Mouse (Mus musculus): ENCODE data around the gene Hsdl2. TPM values are rescaled to one million over a fixed set of nuclear protein-coding genes. Genes with fewer than 3 reads are reported as not detected.

Hsdl2 gene
- polyA plus RNA-seq, 1 experiment from 2014 or later, result 22.2 TPM

DNA sequence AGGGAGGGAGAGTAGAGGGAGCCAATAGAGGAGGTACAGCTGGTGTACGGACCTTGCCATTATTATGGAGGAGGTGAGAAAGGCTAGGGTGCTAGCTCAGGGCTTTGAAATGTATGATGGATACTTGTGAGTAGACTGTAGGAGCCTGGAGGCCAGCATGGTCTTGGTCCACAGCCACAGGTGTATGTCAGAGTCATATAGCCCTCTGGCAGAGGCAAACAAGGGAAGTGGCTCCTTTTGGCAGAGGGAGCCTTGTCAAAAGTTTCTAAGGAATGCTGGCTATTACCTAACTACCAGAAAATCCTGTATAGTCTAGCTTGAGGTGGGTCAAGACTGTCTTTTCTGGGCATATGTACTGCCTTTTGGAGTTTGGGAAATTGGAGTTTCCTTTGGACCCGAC lies 59.4 kb downstream of the Hsdl2 start:
- H3K4me3 ChIP-seq, result no peak overlapping the region
- no peaks in the 10 kb centered on the region for H3K27me3 ChIP-seq
- H3K9me3 ChIP-seq, result no peaks in the 10 kb centered on the region
- H3K4me1 ChIP-seq, result peaks cover 23% of the 10 kb centered on the region
- H3K4me2 ChIP-seq (replicated peaks), result no peak overlapping the region
- H3K9ac ChIP-seq (replicated peaks), result no peak overlapping the region
- no peaks in the 10 kb centered on the region for H3K36me3 ChIP-seq
- H3K27ac ChIP-seq (replicated peaks), result no peak overlapping the region
- WGBS, result 92% methylated on average over 2 of the region's 2 CpGs
- ATAC-seq (replicated peaks), result no peak

- H3K4me1 ChIP-seq, result peaks cover 20% of the 10 kb centered on the region
- H3K4me2 ChIP-seq (replicated peaks), result no peak overlapping the region
- no peaks in the 10 kb centered on the region for H3K9me3 ChIP-seq
- no peak for ATAC-seq (replicated peaks)
- no peak overlapping the region for H3K9ac ChIP-seq (replicated peaks)
- H3K4me3 ChIP-seq, result no peak overlapping the region
- no peaks in the 10 kb centered on the region for H3K27me3 ChIP-seq
- H3K27ac ChIP-seq (replicated peaks), result no peak overlapping the region
- no peaks in the 10 kb centered on the region for H3K36me3 ChIP-seq
- 79% methylated on average over 3 of the region's 3 CpGs for WGBS
These were observed 60.7 kb downstream of the Hsdl2 start for GRCm38 (mm10) chr4:59642039-59642438.

DNA sequence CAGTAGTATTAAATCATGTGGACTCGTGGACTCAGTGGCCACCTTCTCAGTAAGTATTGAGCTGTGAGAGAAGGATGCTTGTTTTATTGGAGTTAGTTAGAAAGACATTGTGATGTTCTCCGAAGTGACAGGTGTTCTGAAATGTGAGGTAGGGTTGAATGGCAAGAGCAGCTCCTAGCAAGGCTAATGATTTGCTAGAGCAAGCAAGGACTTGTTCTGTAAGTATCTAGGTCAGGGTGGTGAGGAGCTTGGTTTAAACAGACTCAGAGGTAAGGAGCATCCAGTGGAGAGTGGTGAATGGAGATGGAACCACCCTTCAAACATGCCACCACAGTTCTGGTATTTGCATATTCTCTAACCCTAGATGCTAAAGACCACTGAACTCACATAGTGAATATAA lies 61.3 kb downstream of the Hsdl2 start:
- Histone ChIP-seq H3K36me3 (no peaks in the 10 kb centered on the region), H3K4me1 (peaks cover 20% of the 10 kb centered on the region), H3K4me2 (replicated peaks) (no peak overlapping the region), H3K9ac (replicated peaks) (no peak overlapping the region), H3K9me3 (no peaks in the 10 kb centered on the region), H3K4me3 (no peak overlapping the region), H3K27me3 (no peaks in the 10 kb centered on the region), H3K27ac (replicated peaks) (no peak overlapping the region)
- 89% methylated on average over 2 of the region's 2 CpGs for WGBS
- ATAC-seq (replicated peaks), result no peak

DNA sequence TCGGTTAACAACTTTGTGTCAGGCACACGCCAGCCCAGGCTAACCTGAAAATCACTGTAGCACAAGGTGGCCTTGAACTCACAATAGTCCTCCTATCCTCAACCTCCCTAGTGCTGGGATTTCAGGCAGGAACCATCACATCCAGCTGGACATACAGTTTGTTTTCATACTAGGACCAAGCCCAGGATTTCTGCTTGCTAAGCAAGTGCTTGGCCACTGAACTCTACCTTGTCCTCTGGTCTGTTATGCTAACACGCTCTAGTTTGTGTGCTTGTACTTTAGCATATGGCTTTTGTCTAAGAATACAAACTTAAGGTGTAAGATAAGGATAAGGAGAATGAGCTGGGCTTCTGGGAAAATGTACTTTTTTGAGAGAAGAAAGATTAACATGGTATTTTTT lies 63.1 kb downstream of the Hsdl2 start:
- Histone ChIP-seq H3K27me3 (no peaks in the 10 kb centered on the region), H3K36me3 (no peaks in the 10 kb centered on the region), H3K4me3 (no peak overlapping the region), H3K4me2 (replicated peaks) (no peak overlapping the region), H3K9me3 (no peaks in the 10 kb centered on the region), H3K27ac (replicated peaks) (0 out of 2 replicates have a peak overlapping the region, but pooled peaks have one; percentile 3), H3K9ac (replicated peaks) (no peak overlapping the region), H3K4me1 (peaks cover 17% of the 10 kb centered on the region)
- ATAC-seq (replicated peaks), result no peak
- 77% methylated on average over 3 of the region's 3 CpGs for WGBS

GRCm38 (mm10) chr4:59644992-59645391 lies 63.6 kb downstream of the Hsdl2 start:
- H3K4me2 ChIP-seq (replicated peaks), result no peak overlapping the region
- WGBS, result 28% methylated on average over 4 of the region's 4 CpGs
- 0 out of 2 replicates have a peak overlapping the region, but pooled peaks have one; percentile 27 for H3K27ac ChIP-seq (replicated peaks)
- no peaks in the 10 kb centered on the region for H3K9me3 ChIP-seq
- H3K4me3 ChIP-seq, result no peak overlapping the region
- H3K27me3 ChIP-seq, result no peaks in the 10 kb centered on the region
- H3K36me3 ChIP-seq, result no peaks in the 10 kb centered on the region
- H3K4me1 ChIP-seq, result peaks cover 17% of the 10 kb centered on the region
- peak; percentile 63; the same call in 1 of the 2 replicates for ATAC-seq (replicated peaks)
- H3K9ac ChIP-seq (replicated peaks), result no peak overlapping the region

DNA sequence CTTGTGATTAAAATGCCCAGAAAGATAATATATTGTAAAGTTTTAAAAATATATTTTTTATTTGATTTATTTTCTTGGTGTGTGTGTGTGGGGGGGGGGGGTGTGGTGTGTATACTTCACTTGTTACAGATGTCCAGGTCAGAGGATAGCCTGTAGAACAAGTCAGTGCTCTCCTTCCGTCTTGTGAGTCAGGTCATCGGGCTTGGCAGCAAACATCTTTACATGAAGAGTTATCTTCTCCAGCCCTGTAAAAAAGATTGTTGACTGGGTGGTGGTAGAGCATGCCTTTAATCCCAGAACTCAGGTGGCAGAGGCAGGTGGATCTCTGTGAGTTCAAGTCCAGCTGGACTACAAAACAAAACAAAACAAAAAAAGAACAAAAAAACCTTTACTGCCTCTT lies 64.2 kb downstream of the Hsdl2 start:
- Histone ChIP-seq H3K4me3 (no peak overlapping the region), H3K36me3 (no peaks in the 10 kb centered on the region), H3K9me3 (no peaks in the 10 kb centered on the region), H3K4me1 (peaks cover 17% of the 10 kb centered on the region), H3K27ac (replicated peaks) (no peak overlapping the region), H3K4me2 (replicated peaks) (no peak overlapping the region), H3K27me3 (no peaks in the 10 kb centered on the region), H3K9ac (replicated peaks) (no peak overlapping the region)
- no peak for ATAC-seq (replicated peaks)
- WGBS, result 97% methylated on average over 2 of the region's 2 CpGs

DNA sequence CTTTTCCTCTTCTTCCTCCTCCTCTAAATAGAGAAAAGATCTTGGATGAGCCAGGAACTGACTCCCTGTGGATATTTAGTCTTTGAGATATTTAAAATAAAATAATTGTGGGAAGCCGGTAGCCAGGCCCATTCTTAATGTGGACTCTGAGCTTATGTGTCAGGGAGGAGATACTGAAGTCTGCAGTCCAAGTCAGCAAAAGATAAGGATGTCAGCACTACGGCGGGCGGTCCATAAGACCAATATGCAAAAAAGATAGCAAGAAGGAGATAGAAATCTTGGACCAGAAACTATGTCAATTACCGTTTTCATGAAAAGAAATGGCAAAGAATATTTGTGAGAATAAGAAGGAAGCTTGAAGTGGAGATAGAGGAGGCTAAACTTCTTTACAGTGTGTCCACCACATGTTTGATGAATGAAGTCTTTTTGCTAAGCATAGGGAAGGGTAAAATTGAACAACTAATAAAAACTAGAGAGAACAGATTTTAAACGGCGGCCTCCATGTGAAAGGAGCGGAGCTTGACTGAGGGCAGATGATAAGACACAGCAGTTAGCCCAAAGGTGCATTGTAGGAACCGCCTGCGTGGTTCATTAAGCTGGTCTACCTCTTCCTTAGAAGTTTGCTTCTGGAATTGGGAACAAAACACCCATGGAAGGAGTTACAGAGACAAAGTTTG lies 64.8 kb downstream of the Hsdl2 start:
- Histone ChIP-seq H3K9me3 (no peaks in the 10 kb centered on the region), H3K4me2 (replicated peaks) (no peak overlapping the region), H3K9ac (replicated peaks) (no peak overlapping the region), H3K27ac (replicated peaks) (no peak overlapping the region), H3K27me3 (no peaks in the 10 kb centered on the region), H3K4me3 (no peak overlapping the region), H3K36me3 (no peaks in the 10 kb centered on the region), H3K4me1 (peaks cover 17% of the 10 kb centered on the region)
- WGBS, result 95% methylated on average over 10 of the region's 10 CpGs
- ATAC-seq (replicated peaks), result no peak

DNA sequence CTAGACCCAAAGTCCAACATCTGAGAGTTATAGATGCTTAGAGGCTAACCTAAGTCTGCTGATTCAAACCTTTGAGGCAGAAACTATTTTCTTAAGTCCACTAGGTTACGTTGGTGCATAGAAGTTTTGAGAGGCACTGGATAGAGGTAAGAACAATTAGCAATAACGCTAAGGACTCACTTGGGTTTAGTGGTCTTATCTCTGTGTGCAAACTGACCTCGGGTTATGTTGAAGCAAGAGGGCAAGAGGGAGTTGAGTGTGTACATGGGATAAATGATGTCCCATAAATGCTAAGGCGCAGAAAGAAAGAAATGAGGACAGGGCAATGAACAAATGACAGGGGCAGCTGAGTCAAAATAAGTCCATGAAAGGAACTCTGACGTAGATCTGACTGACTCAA lies 67.8 kb downstream of the Hsdl2 start:
- Histone ChIP-seq H3K4me3 (no peak overlapping the region), H3K9me3 (no peaks in the 10 kb centered on the region), H3K27me3 (no peaks in the 10 kb centered on the region), H3K27ac (replicated peaks) (no peak overlapping the region), H3K4me2 (replicated peaks) (no peak overlapping the region), H3K36me3 (no peaks in the 10 kb centered on the region), H3K9ac (replicated peaks) (no peak overlapping the region), H3K4me1 (peaks cover 7% of the 10 kb centered on the region)
- no peak for ATAC-seq (replicated peaks)
- WGBS, result 89% methylated on average over 5 of the region's 5 CpGs

DNA sequence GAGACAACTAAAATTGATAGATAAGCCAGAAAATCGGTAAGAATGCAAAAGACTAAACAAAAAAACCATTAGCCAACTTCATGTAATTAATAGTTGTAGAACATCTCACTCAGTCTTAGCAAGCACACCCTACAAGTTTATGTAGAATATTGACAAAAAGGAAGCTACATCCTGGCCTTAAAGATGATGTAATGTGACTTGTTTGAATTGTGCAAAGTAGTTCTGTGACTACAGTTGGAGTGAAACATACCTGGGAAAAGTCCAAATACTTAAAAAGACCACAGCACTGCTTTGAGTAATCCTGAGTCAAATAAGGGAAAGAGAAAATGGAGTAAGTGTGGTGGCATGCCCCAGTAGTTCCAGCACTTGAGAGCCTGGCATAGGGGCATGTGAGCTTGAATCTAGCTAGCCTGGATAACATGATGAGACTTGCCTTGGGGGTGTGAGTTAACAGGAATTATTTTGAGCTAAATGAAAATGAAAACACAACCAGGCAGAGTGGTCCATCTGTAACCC lies 70.9 kb downstream of the Hsdl2 start:
- H3K27me3 ChIP-seq, result no peaks in the 10 kb centered on the region
- no peak overlapping the region for H3K9ac ChIP-seq (replicated peaks)
- no peaks in the 10 kb centered on the region for H3K9me3 ChIP-seq
- no peak for ATAC-seq (replicated peaks)
- H3K36me3 ChIP-seq, result no peaks in the 10 kb centered on the region
- no peak overlapping the region for H3K27ac ChIP-seq (replicated peaks)
- H3K4me3 ChIP-seq, result no peak overlapping the region
- H3K4me1 ChIP-seq, result no peaks in the 10 kb centered on the region
- no peak overlapping the region for H3K4me2 ChIP-seq (replicated peaks)
- WGBS, result 92% methylated on average over 1 of the region's 1 CpGs

- H3K27ac ChIP-seq (replicated peaks), result no peak overlapping the region
- H3K36me3 ChIP-seq, result no peaks in the 10 kb centered on the region
- no peaks in the 10 kb centered on the region for H3K4me1 ChIP-seq
- WGBS, result 91% methylated on average over 5 of the region's 5 CpGs
- no peaks in the 10 kb centered on the region for H3K9me3 ChIP-seq
- ATAC-seq (replicated peaks), result no peak
- no peak overlapping the region for H3K9ac ChIP-seq (replicated peaks)
- H3K4me2 ChIP-seq (replicated peaks), result no peak overlapping the region
- H3K27me3 ChIP-seq, result no peaks in the 10 kb centered on the region
- no peak overlapping the region for H3K4me3 ChIP-seq
These were observed 74.8 kb downstream of the Hsdl2 start for GRCm38 (mm10) chr4:59656061-59656642.

DNA sequence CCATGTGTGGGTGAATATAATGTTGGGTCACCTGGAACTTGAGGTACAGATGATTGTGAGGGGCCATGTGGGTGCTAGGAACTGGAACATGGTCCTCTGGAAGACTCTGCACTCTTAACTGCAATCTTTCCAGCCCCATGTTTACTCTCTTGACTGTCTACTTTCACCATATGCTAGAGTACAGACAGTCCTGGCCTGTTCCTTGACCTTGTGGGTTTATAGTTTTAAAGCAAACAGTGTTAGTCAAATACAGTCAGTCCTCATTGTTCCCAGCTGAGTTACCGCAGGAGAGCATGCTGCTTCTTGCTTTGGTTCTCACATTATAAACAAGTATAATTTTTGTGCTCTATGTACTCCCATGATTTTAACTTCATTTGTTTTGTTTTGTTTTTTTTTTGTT lies 80.8 kb downstream of the Hsdl2 start:
- H3K4me3 ChIP-seq, result no peak overlapping the region
- 98% methylated on average over 1 of the region's 1 CpGs for WGBS

DNA sequence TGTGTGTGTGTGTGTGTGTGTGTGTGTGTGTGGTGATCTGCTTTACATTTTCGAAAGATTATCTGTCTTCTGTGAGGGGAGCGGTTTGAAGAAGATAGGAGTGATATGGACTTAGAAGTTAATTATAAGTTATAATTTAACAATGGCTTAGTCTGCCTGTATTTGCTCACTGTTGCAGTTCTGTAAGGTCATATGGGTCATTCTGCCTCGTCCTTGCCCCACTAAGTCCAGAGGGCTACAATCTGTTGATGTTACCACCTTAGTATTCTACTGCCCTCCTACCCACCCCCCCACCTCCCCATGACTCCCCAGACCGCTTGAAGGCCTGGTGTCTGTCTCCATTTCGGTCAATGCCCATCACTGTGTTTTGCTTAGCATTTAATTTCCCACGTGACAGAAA lies 82.1 kb downstream of the Hsdl2 start:
- ATAC-seq (replicated peaks), result no peak
- H3K4me1 ChIP-seq, result no peaks in the 10 kb centered on the region
- H3K9ac ChIP-seq (replicated peaks), result no peak overlapping the region
- H3K27ac ChIP-seq (replicated peaks), result no peak overlapping the region
- H3K4me3 ChIP-seq, result no peak overlapping the region
- no peaks in the 10 kb centered on the region for H3K27me3 ChIP-seq
- H3K36me3 ChIP-seq, result no peaks in the 10 kb centered on the region
- no peaks in the 10 kb centered on the region for H3K9me3 ChIP-seq
- 95% methylated on average over 6 of the region's 6 CpGs for WGBS
- H3K4me2 ChIP-seq (replicated peaks), result no peak overlapping the region

More for the DNA sequence above, 80.8 kb downstream of the Hsdl2 start:
- ATAC-seq (replicated peaks), result no peak
- Histone ChIP-seq H3K9me3 (no peaks in the 10 kb centered on the region), H3K36me3 (no peaks in the 10 kb centered on the region), H3K9ac (replicated peaks) (no peak overlapping the region), H3K27ac (replicated peaks) (no peak overlapping the region), H3K4me1 (no peaks in the 10 kb centered on the region), H3K4me2 (replicated peaks) (no peak overlapping the region), H3K27me3 (no peaks in the 10 kb centered on the region)
